Mouse (Mus musculus) duodenum, adult 2 months (tissue): ENCODE results near the gene Chfr. TPM values are rescaled to one million over a fixed set of nuclear protein-coding genes. Genes with fewer than 3 reads are reported as not detected.

Source experiments
- polyA plus RNA-seq: library from polyadenylated mRNA; depleted of rRNA; stranded (reverse); fragments of >200 nt; gene quantifications from 2 replicates; pipeline ENCODE4 v1.2.3, GENCODE M21; 2012; ENCODE audit warnings: low replicate concordance; rRNA removed

Gene Chfr
- 40.4 and 58.4 TPM in 2 replicates for polyA plus RNA-seq

GRCm38 (mm10) chr5:110135293-110136086 is at the start of gene Chfr:
Chfr (plus strand) TSS chr5:110135842.

DNA sequence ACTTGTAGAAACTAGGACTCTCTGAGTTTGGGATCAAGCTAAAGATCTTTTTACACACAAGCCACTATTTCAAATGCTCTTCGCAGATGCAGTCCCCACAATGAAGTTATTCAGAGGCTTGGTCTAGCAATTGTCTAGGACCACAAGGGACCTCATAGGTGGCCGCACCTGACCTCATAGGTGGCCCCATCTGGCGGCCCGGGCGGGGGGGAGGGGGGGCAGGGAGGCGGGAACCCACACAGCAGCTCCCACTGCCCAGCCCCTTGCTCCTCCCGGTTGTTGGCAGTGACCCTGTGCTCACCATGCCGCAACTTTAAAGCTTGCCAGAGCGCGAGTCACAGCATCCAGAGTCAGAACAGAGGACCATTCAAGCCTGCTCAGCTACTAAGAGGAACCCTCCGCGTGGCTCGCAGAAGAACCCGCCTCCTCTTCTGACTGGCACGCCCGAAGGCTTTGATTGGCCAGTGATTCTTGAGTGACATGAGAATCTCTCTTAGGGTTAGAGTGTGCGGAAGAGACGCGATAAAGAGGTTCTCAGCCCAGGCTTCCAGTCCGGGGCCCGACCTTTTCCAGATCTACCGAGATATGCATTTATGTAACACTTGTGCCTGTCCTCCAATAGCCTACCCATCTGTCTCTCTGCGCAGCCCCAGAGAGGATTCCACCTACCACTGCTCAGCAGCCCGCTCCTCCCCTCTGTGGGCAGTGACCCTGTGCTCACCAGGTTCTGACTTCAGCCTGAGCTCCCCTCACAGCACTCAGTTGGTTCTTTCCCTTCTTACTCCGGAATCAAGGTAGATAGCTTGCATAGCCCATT is 41.4 kb upstream of the Chfr start, which contains the start of gene Gm35315:
Gm35315 (minus strand) TSS at position 391 of the 817 bp plus-strand sequence.

DNA sequence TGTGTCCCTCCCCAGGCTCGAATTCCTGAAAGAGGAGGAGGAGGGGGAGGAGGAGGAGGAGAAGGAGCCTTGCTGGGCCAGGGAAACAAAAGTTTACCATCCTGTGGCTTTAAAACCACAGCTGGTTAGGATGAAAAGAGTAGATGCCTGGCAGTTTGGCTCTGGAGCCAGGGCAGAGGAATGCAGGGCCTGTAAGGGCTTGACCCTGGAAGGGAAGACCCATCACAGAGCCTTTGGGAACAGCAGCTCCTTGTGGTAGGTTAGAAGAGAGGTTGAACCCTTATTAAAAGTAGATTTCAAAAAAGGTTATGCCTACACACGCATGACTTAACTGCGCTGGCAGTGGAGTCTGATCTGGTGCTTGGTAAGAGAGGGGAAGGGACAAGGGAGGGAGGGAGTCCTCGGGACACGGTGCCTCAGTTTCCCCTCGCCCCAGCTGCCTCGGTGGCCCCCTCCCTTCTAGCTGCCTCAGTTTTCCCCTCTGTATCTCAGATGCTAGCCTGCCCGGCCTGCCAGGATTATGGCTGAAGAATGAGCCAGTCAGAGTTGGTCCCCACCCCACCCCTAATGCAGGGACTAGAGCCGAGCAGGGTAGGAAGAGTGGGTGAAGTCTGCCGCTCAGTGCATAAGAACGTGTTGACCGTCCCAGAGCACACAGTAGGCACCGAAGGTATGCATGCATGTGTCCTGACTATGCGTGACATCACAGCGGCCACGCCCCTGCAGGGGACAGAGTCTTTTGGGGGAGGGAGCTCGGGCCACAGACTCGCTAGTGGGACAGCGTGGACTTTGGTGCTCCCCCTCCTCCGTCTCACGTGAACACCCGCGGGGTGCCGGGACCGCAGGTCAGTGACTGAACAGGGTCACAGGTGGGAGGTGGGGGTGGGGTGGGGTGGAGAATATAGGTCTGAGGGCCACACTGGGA is 35.7 kb upstream of the Chfr start, which contains the start of gene Plcxd1:
Plcxd1 (plus strand) TSS at position 314 of the 925 bp plus-strand sequence.

GRCm38 (mm10) chr5:110107581-110108304 is 27.9 kb upstream of the Chfr start, which contains the start of gene Gtpbp6:
Gtpbp6 (minus strand) TSS chr5:110108197.

DNA sequence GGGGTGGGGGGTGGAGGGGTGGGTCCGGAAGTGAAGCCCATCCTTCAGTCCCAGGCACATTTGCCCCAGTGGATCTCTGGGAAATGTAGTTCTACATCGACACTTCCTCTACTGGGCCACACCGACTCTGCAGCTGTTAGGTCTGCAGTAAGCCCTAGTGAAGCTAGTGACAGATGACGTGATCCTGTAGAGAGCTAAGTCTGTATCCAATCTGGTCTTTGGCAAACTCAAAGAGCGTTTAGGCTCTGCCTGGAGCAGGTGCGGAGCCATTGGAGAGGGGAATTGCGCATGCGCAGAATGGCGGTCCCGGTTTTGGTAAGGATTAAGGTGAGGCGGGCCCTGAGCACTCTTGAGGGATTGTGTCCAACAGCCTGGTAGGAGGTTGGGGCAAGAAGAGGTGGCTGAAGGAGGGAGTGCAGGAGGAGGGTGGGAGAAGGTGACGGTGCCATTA is 25.6 kb upstream of the Chfr start, which contains the start of gene Zfp605:
Zfp605 (plus strand) TSS at position 102 of the 451 bp plus-strand sequence.

DNA sequence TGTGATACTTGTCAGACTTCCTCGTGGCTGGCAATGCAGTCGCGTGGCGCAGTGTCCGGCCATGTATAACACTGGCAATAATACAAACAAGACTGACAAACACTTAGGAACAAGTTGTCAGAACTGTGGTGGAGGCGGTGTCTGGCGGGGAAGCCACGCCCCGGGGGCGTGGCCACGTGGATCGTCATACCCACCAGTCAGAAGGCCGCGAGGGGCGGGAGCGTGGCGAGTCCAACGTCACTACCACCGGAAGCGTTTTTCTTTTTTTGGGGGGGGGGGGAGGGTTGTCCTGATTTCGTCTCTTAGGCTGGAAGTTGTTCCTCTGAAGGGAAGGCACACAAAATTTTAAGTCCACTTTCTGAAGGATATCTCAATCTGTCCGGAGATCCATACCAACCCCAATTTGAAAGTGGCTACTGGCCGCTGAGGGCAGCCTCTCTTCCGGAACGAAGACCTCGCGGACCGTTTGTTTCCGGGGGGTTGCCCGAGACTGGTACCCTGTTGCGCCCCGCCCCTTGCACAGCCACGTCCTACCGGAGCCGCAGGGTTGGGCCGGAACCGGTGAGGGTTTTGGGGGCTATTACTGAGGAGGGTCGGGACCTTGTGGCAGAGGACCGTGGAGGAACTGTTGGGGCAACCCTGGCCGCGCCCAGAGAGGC is 40.8 kb downstream of the Chfr start, which contains the start of gene Golga3:
Golga3 (plus strand) TSS at position 340 of the 659 bp plus-strand sequence.

Other genes with a start within 250 kb of the Chfr start
- 0.06 and 0.30 TPM in 2 replicates for gene Gm15446, start 212.4 kb upstream of the Chfr start, polyA plus RNA-seq
- 0.19 and 0.23 TPM in 2 replicates for gene Zfp932, start 139.3 kb upstream of the Chfr start, polyA plus RNA-seq
- not detected in 2 replicates for gene Gm17655, start 63.3 kb upstream of the Chfr start, polyA plus RNA-seq
- gene Gm35315, start 41.4 kb upstream of the Chfr start, polyA plus RNA-seq: not detected in 2 replicates
- gene Plcxd1, start 35.9 kb upstream of the Chfr start, polyA plus RNA-seq: 0.27 and 0.34 TPM in 2 replicates
- 67.5 and 106 TPM in 2 replicates for gene Gtpbp6, start 27.6 kb upstream of the Chfr start, polyA plus RNA-seq
- 0.13 TPM in 1 of 2 replicates, not detected in the other for gene Zfp605, start 25.8 kb upstream of the Chfr start, polyA plus RNA-seq
- gene Golga3, start 40.9 kb downstream of the Chfr start, polyA plus RNA-seq: 1.9 and 4.2 TPM in 2 replicates
- gene Ankle2, start 95.2 kb downstream of the Chfr start, polyA plus RNA-seq: 3.4 and 3.5 TPM in 2 replicates
- 7.1 and 11.3 TPM in 2 replicates for gene Pgam5, start 134.1 kb downstream of the Chfr start, polyA plus RNA-seq
- gene Pxmp2, start 150.3 kb downstream of the Chfr start, polyA plus RNA-seq: 8.1 and 8.5 TPM in 2 replicates
- gene Pole, start 150.5 kb downstream of the Chfr start, polyA plus RNA-seq: 2.5 and 4.8 TPM in 2 replicates
- gene P2rx2, start 207.4 kb downstream of the Chfr start, polyA plus RNA-seq: 1.9 and 4.0 TPM in 2 replicates
- gene Lrcol1, start 208.9 kb downstream of the Chfr start, polyA plus RNA-seq: not detected in 2 replicates